Mouse (Mus musculus): Measurements from ENCODE around the gene Pfn3. TPM values are rescaled to one million over a fixed set of nuclear protein-coding genes. Genes with fewer than 3 reads are reported as not detected.

Pfn3 gene
- total and polyA plus RNA-seq, 3 experiments, result not detected

DNA sequence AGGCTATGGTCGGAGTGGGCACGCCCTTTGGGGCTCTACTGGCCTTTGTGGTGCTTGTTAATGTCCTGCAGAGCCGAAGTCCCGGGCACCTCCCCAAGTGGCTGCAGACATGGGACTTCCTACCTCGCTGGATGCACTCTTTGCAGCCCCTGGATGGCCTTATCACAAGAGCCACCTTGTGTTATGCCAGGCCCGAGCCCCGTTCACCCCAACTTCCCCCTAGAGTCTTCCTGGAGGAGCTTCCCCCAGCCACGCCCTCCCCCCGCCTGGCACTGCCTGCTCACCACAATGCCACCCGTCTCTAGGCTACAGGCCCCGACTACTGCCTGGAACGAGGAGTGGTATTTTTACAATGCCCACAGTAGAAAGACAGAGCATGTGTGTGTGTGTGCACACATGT is 1.7 kb downstream of the Pfn3 start (continued):
- no peak for TF ChIP-seq CHD1 (IDR thresholded peaks at IDR 0.05; ENCODE audit: low read depth, low read length)

DNA sequence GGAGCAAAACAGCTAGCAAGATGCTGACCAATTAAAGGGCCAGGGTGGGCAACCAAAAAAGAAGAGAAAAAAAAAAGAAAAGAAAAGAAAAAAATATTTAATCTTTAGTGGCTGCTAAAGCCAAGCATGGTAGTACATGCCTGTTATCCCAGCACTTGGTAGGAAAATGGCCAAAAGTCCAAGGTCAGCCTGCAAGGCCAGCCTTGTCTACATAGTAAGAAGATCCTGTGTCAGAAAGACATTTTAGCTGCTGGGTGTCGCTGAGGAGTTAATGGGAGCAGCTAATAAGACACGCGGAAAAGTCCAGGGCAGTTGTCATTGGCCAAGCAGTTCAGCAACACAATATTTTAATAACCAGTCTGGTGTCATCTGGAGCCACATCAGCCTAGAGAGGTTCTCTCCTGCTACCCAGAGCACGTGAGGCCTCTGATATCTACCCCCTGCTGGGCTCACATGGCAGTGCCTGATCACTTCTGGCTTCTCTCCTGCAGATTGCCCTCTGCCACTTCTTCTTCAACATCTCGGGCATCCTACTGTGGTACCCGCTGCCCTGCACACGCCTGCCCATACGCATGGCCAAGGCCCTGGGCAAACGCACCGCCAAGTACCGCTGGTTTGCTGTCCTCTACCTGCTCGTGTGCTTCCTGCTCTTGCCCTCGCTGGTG is 2.3 kb downstream of the Pfn3 start:
- Histone ChIP-seq H3K27ac (ENCODE audit: control insufficient read depth, low read depth, low read length) (no peak overlapping the region), H3K4me3 (ENCODE audit: control insufficient read depth in 1 of 2, insufficient read depth in 1 of 2, low read depth in 2 of 2, low read length in 2 of 2) (no peak overlapping the region), H3K36me3 (ENCODE audit: control insufficient read depth in 1 of 2, insufficient read depth in 2 of 2, low read length in 2 of 2) (peaks cover 0 to 7% of the 10 kb centered on the region in 2 experiments; a peak in 2 of 4 replicates), H3K4me1 (ENCODE audit: control insufficient read depth in 1 of 2, insufficient read depth in 2 of 2, low read length in 2 of 2) (peaks cover 0 to 10% of the 10 kb centered on the region in 2 experiments; a peak in 2 of 4 replicates), H3K9ac (ENCODE audit: control insufficient read depth, low read depth, low read length, poor library complexity, severe bottlenecking) (no peak overlapping the region), H3K9me3 (replicated peaks; ENCODE audit: insufficient read depth, low read length) (no peaks in the 10 kb centered on the region), H3K79me2 (ENCODE audit: control insufficient read depth, insufficient read depth, low read length, poor library complexity) (no peaks in the 10 kb centered on the region), H3K27me3 (ENCODE audit: control insufficient read depth in 1 of 2, insufficient read depth in 2 of 2, low read length in 2 of 2) (no peaks in the 10 kb centered on the region)
- TF ChIP-seq USF1 (IDR thresholded peaks at IDR 0.05; ENCODE audit: low read depth, low read length) (peak; percentile 63), UBTF (IDR thresholded peaks at IDR 0.05; ENCODE audit: borderline replicate concordance, insufficient read depth, low read depth, low read length) (no peak), HCFC1 (IDR thresholded peaks at IDR 0.05; ENCODE audit: low read depth, low read length) (no peak), TCF12 (IDR thresholded peaks at IDR 0.05; ENCODE audit: low read depth, low read length) (no peak), MAX (IDR thresholded peaks at IDR 0.05; ENCODE audit: low read length) (no peak), MXI1 (IDR thresholded peaks at IDR 0.05; ENCODE audit: low read depth, low read length) (peak; percentile 53; the same call in 1 of the 2 replicates), BHLHE40 (IDR thresholded peaks at IDR 0.05; ENCODE audit: borderline replicate concordance, low read depth, low read length) (peak; percentile 86), MYC (IDR thresholded peaks at IDR 0.05; ENCODE audit: low read depth, low read length) (0 out of 2 replicates have a peak, but pooled peaks have one; percentile 44), POLR2A (IDR thresholded peaks at IDR 0.05; ENCODE audit: control insufficient read depth in 1 of 2, insufficient read depth in 1 of 2, low read depth in 1 of 2, low read length in 2 of 2, poor library complexity in 1 of 2) (no peak), SIN3A (IDR thresholded peaks at IDR 0.05; ENCODE audit: low read length) (no peak), ZC3H11A (IDR thresholded peaks at IDR 0.05; ENCODE audit: low read depth, low read length) (no peak), TAL1 (IDR thresholded peaks at IDR 0.05; ENCODE audit: low read length) (no peak), NELFE (IDR thresholded peaks at IDR 0.05; ENCODE audit: low read depth, low read length) (no peak)
- DNase-seq (ENCODE audit: low read depth, low spot score), result peak; percentile 39

DNA sequence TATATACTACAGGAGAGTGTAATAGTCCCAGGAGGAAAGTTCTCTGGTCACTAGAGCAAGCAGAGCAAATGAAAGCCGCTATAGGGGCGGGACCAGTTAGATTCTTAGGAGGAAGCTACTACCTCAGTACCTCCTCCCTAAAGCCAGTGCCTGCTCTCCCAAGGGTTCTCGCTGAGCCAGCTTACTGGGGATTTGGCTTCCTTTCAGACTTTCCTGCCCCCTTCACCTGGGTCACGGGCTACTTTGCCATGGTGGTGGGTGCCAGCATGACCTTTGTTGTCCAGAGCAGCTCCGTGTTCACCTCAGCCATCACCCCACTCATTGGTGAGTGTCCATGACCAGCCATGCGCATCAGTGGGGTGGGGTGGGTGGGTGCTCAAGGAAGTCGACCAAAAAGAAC is 3.2 kb downstream of the Pfn3 start:
- DNase-seq (ENCODE audit: low read depth, low spot score), result no peak
- Histone ChIP-seq H3K36me3 (ENCODE audit: control insufficient read depth in 1 of 2, insufficient read depth in 2 of 2, low read length in 2 of 2) (peaks cover 0 to 7% of the 10 kb centered on the region in 2 experiments; a peak in 2 of 4 replicates), H3K4me3 (ENCODE audit: control insufficient read depth in 1 of 2, insufficient read depth in 1 of 2, low read depth in 2 of 2, low read length in 2 of 2) (no peak overlapping the region), H3K4me1 (ENCODE audit: control insufficient read depth in 1 of 2, insufficient read depth in 2 of 2, low read length in 2 of 2) (peaks cover 0 to 9% of the 10 kb centered on the region in 2 experiments; a peak in 2 of 4 replicates), H3K9ac (ENCODE audit: control insufficient read depth, low read depth, low read length, poor library complexity, severe bottlenecking) (no peak overlapping the region), H3K27me3 (ENCODE audit: control insufficient read depth in 1 of 2, insufficient read depth in 2 of 2, low read length in 2 of 2) (no peaks in the 10 kb centered on the region), H3K9me3 (replicated peaks; ENCODE audit: insufficient read depth, low read length) (no peaks in the 10 kb centered on the region), H3K27ac (ENCODE audit: control insufficient read depth, low read depth, low read length) (no peak overlapping the region), H3K79me2 (ENCODE audit: control insufficient read depth, insufficient read depth, low read length, poor library complexity) (no peaks in the 10 kb centered on the region)
- TF ChIP-seq E2F4 (IDR thresholded peaks at IDR 0.05; ENCODE audit: borderline replicate concordance, low read depth, low read length), result no peak
- no peak for TF ChIP-seq CHD1 (IDR thresholded peaks at IDR 0.05; ENCODE audit: low read depth, low read length)
- no peak for TF ChIP-seq MYC (IDR thresholded peaks at IDR 0.05; ENCODE audit: low read depth, low read length)
- no peak for TF ChIP-seq TCF12 (IDR thresholded peaks at IDR 0.05; ENCODE audit: low read depth, low read length)
- no peak for TF ChIP-seq UBTF (IDR thresholded peaks at IDR 0.05; ENCODE audit: borderline replicate concordance, insufficient read depth, low read depth, low read length)
- TF ChIP-seq TAL1 (IDR thresholded peaks at IDR 0.05; ENCODE audit: low read length), result no peak
- no peak for TF ChIP-seq MAFK (IDR thresholded peaks at IDR 0.05; ENCODE audit: borderline replicate concordance, low read depth, low read length)
- TF ChIP-seq BHLHE40 (IDR thresholded peaks at IDR 0.05; ENCODE audit: borderline replicate concordance, low read depth, low read length), result no peak
- TF ChIP-seq GATA1 (IDR thresholded peaks at IDR 0.05; ENCODE audit: low read depth, low read length), result no peak
- no peak for TF ChIP-seq ZMIZ1 (IDR thresholded peaks at IDR 0.05; ENCODE audit: low read depth, low read length)
- no peak for TF ChIP-seq MAX (IDR thresholded peaks at IDR 0.05; ENCODE audit: low read length)
- no peak for TF ChIP-seq CTCF (IDR thresholded peaks at IDR 0.05 in 2 of 3, conservative IDR thresholded peaks at IDR 0.05 in 1 of 3; ENCODE audit: control insufficient read depth in 1 of 3, insufficient read depth in 1 of 3, low read depth in 2 of 3, low read length in 3 of 3, poor library complexity in 1 of 3, severe bottlenecking in 1 of 3)

All from MEL (cell line).